Mouse (Mus musculus) C2C12 (cell line): ENCODE results near the gene Olfr1512.

Experiments used
- CTCF ChIP-seq: IDR thresholded peaks from one replicate; pipeline ENCODE4 v1.5.1; 2011; ENCODE audit not compliant: control insufficient read depth, insufficient read depth, insufficient read length
- USF1 ChIP-seq: IDR thresholded peaks from one replicate; pipeline ENCODE4 v1.6.1; 2011; ENCODE audit warnings: low read depth, mild to moderate bottlenecking, control low read depth, moderate library complexity

DNA sequence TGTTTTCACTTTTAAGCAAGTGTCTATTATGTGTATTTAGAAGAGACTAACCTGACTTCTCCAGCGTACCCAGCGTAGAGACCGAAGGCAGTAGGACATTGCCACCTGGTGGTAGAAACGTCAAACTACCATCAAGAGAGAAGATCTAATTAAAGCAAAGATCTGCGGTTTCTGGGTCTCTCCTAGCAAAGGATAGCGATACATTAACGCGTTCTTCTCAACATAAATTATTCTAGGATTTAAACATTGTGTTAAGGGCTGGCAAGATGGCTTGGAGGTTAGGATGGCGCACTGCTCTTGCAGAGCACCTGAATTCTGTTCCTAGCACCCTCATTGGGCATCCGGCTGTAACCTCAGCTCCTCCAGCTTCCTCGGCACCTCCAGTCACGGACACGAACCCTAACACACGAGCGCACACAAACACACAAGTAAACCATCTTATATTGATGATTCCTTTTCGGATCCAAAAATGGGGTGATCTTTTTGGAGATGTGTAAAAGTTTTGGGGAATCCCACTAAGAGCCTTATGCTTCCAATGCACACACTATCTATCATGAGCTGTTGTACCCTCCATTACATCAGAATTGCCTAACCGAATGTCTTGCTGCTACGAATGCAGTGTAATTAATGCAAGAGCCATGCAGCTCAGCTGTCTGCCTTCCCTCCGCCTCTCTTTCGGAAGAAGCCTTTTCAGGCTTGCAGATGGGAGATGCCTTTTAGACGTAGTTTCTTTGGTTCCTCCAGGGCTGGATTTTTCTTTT lies 40.0 kb downstream of the Olfr1512 start:
- no peak for TF ChIP-seq USF1
- peak; percentile 16 for TF ChIP-seq CTCF
